Mouse (Mus musculus): ENCODE data around the gene Nptx1. TPM values are rescaled to one million over a fixed set of nuclear protein-coding genes. Genes with fewer than 3 reads are reported as not detected.

Gene Nptx1
- polyA plus RNA-seq, 1 experiment, result 0.85 TPM

DNA sequence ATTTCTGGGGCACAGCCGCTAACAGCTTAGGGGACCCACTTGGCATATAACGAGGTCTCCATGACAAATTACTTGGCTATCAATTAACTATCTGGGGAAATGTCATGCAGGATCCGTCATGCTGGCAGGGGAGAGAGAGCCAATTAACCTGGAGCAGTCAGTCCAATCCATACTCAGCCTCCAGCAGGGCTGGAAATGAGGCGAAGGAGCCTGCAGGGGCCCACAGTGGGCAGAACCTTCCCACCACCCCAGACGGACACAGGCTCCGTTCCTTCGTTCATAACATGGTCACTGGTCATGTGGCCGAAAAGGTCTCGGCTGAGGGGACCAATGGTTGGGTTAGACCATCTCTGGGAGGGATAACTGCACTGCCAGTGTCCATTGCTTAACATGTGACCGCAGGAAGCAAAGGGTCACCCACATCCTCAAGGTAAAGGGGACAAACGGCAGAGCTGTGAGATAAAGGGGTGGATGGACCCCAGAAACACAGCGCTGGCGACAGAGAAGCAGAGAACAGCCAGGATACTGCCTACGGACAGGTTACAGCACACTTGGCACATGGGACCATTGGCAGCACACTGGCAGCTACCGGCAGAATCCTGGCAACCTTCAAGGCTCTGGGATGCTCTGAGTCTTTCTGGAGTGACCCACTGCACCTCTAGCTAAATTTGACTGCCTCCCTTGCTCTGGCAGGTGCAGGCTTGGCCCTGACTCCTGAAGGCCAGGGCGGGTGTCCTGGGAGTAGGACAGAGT is 33.3 kb downstream of the Nptx1 start:
- Histone ChIP-seq H3K27ac (ENCODE audit: control insufficient read depth, insufficient read depth, low read length) (no peak overlapping the region), H3K27me3 (ENCODE audit: control insufficient read depth, insufficient read depth, low read length) (no peaks in the 10 kb centered on the region; the same call in 1 of the 2 replicates), H3K4me1 (replicated peaks; ENCODE audit: control insufficient read depth, insufficient read depth, low read length) (no peaks in the 10 kb centered on the region), H3K36me3 (ENCODE audit: control insufficient read depth, insufficient read depth, low read length) (no peaks in the 10 kb centered on the region), H3K4me3 (ENCODE audit: control insufficient read depth, insufficient read depth, low read length) (no peak overlapping the region)
- WGBS, result 65% methylated on average over 16 of the region's 16 CpGs
- TF ChIP-seq CTCF (IDR thresholded peaks at IDR 0.05; ENCODE audit: borderline replicate concordance, control insufficient read depth, extremely low read depth, insufficient read depth, low read length, poor library complexity), result no peak
- TF ChIP-seq POLR2A (IDR thresholded peaks at IDR 0.05; ENCODE audit: control insufficient read depth, extremely low read depth, insufficient read depth, low read length, poor library complexity), result no peak
- no peak for DNase-seq

GRCm38 (mm10) chr11:119513038-119513659 is 34.4 kb downstream of the Nptx1 start:
- Histone ChIP-seq H3K4me3 (ENCODE audit: control insufficient read depth, insufficient read depth, low read length) (no peak overlapping the region), H3K27me3 (ENCODE audit: control insufficient read depth, insufficient read depth, low read length) (no peaks in the 10 kb centered on the region; the same call in 1 of the 2 replicates), H3K4me1 (replicated peaks; ENCODE audit: control insufficient read depth, insufficient read depth, low read length) (no peaks in the 10 kb centered on the region), H3K27ac (ENCODE audit: control insufficient read depth, insufficient read depth, low read length) (no peak overlapping the region), H3K36me3 (ENCODE audit: control insufficient read depth, insufficient read depth, low read length) (no peaks in the 10 kb centered on the region)
- 34% methylated on average over 9 of the region's 9 CpGs for WGBS
- TF ChIP-seq POLR2A (IDR thresholded peaks at IDR 0.05; ENCODE audit: control insufficient read depth, extremely low read depth, insufficient read depth, low read length, poor library complexity) (no peak), CTCF (IDR thresholded peaks at IDR 0.05; ENCODE audit: borderline replicate concordance, control insufficient read depth, extremely low read depth, insufficient read depth, low read length, poor library complexity) (no peak)
- no peak for DNase-seq

DNA sequence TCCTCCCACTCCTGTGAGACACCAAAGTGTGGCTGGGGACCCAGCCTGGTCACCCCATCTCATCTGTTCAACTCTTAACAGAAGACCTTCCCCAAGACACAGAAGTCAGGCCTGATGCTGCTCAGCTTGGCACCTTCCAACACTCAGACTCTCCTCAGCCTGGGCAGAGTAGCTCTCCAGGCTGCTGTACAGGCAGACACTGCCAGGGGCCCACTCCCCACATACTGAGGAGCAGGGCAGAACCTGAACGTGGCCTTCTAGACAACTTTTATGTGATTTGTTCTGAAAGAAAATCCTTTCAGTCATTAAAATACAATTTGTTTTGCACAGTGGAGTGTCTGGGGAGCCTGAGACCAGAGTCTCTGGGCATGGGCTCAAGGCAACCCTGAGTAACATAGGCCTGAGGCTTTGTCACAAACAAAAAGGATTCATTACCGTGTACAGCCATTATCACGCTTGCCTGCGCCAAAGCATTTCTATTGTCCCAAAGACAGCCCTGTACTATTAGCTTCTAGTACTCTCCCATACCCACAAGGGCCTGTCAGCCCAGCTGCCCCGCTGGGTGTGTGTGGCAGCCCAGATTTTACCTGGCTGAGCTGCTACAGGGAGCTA is 38.3 kb downstream of the Nptx1 start:
- no peaks in the 10 kb centered on the region for H3K4me1 ChIP-seq (replicated peaks; ENCODE audit: control insufficient read depth, insufficient read depth, low read length)
- TF ChIP-seq POLR2A (IDR thresholded peaks at IDR 0.05; ENCODE audit: control insufficient read depth, extremely low read depth, insufficient read depth, low read length, poor library complexity), result no peak
- TF ChIP-seq CTCF (IDR thresholded peaks at IDR 0.05; ENCODE audit: borderline replicate concordance, control insufficient read depth, extremely low read depth, insufficient read depth, low read length, poor library complexity), result no peak
- H3K27me3 ChIP-seq (ENCODE audit: control insufficient read depth, insufficient read depth, low read length), result no peaks in the 10 kb centered on the region; the same call in 1 of the 2 replicates
- H3K36me3 ChIP-seq (ENCODE audit: control insufficient read depth, insufficient read depth, low read length), result peaks cover 11% of the 10 kb centered on the region
- H3K27ac ChIP-seq (ENCODE audit: control insufficient read depth, insufficient read depth, low read length), result no peak overlapping the region
- WGBS, result 90% methylated on average over 5 of the region's 5 CpGs
- no peak overlapping the region for H3K4me3 ChIP-seq (ENCODE audit: control insufficient read depth, insufficient read depth, low read length)
- no peak for DNase-seq

- Histone ChIP-seq H3K4me1 (replicated peaks; ENCODE audit: control insufficient read depth, insufficient read depth, low read length) (no peaks in the 10 kb centered on the region), H3K4me3 (ENCODE audit: control insufficient read depth, insufficient read depth, low read length) (no peak overlapping the region), H3K27ac (ENCODE audit: control insufficient read depth, insufficient read depth, low read length) (no peak overlapping the region), H3K27me3 (ENCODE audit: control insufficient read depth, insufficient read depth, low read length) (no peaks in the 10 kb centered on the region), H3K36me3 (ENCODE audit: control insufficient read depth, insufficient read depth, low read length) (peaks cover 11% of the 10 kb centered on the region)
- no peak for TF ChIP-seq CTCF (IDR thresholded peaks at IDR 0.05; ENCODE audit: borderline replicate concordance, control insufficient read depth, extremely low read depth, insufficient read depth, low read length, poor library complexity)
- no peak for TF ChIP-seq POLR2A (IDR thresholded peaks at IDR 0.05; ENCODE audit: control insufficient read depth, extremely low read depth, insufficient read depth, low read length, poor library complexity)
- 93% methylated on average over 8 of the region's 8 CpGs for WGBS
- DNase-seq, result no peak
These were observed 39.8 kb downstream of the Nptx1 start for GRCm38 (mm10) chr11:119507772-119508171.

DNA sequence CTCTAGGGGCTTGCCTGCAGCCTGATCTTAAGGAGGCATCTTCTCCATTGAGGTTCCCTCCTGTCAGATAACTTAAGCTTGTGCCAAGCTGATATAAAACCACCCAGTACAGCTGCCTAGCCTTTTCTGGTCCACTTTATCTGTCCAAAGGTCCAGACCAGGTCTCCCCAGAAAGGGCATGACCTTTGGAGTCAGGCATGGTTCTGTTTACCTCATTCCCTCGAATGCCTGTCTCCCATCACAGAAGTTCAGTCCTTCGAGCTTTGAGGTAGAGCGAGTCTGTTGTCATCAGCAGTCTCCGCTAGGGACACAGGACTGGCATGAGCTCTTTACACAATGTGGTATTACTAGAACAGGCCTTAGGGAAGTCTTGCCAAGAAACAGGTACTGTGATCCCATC is 41.2 kb downstream of the Nptx1 start:
- Histone ChIP-seq H3K4me3 (ENCODE audit: control insufficient read depth, insufficient read depth, low read length) (no peak overlapping the region), H3K27ac (ENCODE audit: control insufficient read depth, insufficient read depth, low read length) (no peak overlapping the region), H3K36me3 (ENCODE audit: control insufficient read depth, insufficient read depth, low read length) (peaks cover 16% of the 10 kb centered on the region), H3K4me1 (replicated peaks; ENCODE audit: control insufficient read depth, insufficient read depth, low read length) (no peaks in the 10 kb centered on the region), H3K27me3 (ENCODE audit: control insufficient read depth, insufficient read depth, low read length) (no peaks in the 10 kb centered on the region)
- TF ChIP-seq CTCF (IDR thresholded peaks at IDR 0.05; ENCODE audit: borderline replicate concordance, control insufficient read depth, extremely low read depth, insufficient read depth, low read length, poor library complexity) (no peak), POLR2A (IDR thresholded peaks at IDR 0.05; ENCODE audit: control insufficient read depth, extremely low read depth, insufficient read depth, low read length, poor library complexity) (no peak)
- no peak for DNase-seq
- 99% methylated on average over 4 of the region's 4 CpGs for WGBS

- Histone ChIP-seq H3K36me3 (ENCODE audit: control insufficient read depth, insufficient read depth, low read length) (peaks cover 16% of the 10 kb centered on the region), H3K4me1 (replicated peaks; ENCODE audit: control insufficient read depth, insufficient read depth, low read length) (no peaks in the 10 kb centered on the region), H3K27ac (ENCODE audit: control insufficient read depth, insufficient read depth, low read length) (no peak overlapping the region), H3K4me3 (ENCODE audit: control insufficient read depth, insufficient read depth, low read length) (no peak overlapping the region), H3K27me3 (ENCODE audit: control insufficient read depth, insufficient read depth, low read length) (no peaks in the 10 kb centered on the region)
- TF ChIP-seq POLR2A (IDR thresholded peaks at IDR 0.05; ENCODE audit: control insufficient read depth, extremely low read depth, insufficient read depth, low read length, poor library complexity), result no peak
- peak; percentile 97 for TF ChIP-seq CTCF (IDR thresholded peaks at IDR 0.05; ENCODE audit: borderline replicate concordance, control insufficient read depth, extremely low read depth, insufficient read depth, low read length, poor library complexity)
- peak; percentile 63 for DNase-seq
These were observed 43.9 kb downstream of the Nptx1 start for GRCm38 (mm10) chr11:119503675-119504074.
